Mouse (Mus musculus) MEL (cell line): Measurements from ENCODE around the gene Ropn1. TPM values are rescaled to one million over a fixed set of nuclear protein-coding genes. Genes with fewer than 3 reads are reported as not detected.

Experiments
- DNase-seq: peaks from one replicate; pipeline ENCODE4 v3.0.0; 2011; ENCODE audit warnings: low read depth, low spot score
- H3K27ac ChIP-seq: 2 replicates; pipeline ENCODE4 v1.5.1; 2012; ENCODE audit warnings: low read depth, mild to moderate bottlenecking, control low read depth, low read length, moderate library complexity; ENCODE audit not compliant: control insufficient read depth
- H3K27me3 ChIP-seq, 2 experiments: fragments of 150-350 bp in 1 of 2; sonication (generic) in 1 of 2; 2 replicates each; pipeline ENCODE4 v1.6.1; 2012; ENCODE audit warnings: low read length in 2 of 2, mild to moderate bottlenecking in 2 of 2, improper control_type of control experiment in 1 of 2, moderate library complexity in 1 of 2; ENCODE audit not compliant: insufficient read depth in 2 of 2, control insufficient read depth in 1 of 2
- H3K36me3 ChIP-seq, 2 experiments: 2 replicates each; pipeline ENCODE4 v1.6.1; 2012 to 2014; ENCODE audit warnings: low read length in 2 of 2, improper control_type of control experiment in 1 of 2, inconsistent platforms in 1 of 2, mild to moderate bottlenecking in 1 of 2; ENCODE audit not compliant: insufficient read depth in 2 of 2, control insufficient read depth in 1 of 2
- H3K4me1 ChIP-seq, 2 experiments: fragments of 150-350 bp in 1 of 2; sonication (generic) in 1 of 2; 2 replicates each; pipeline ENCODE4 v1.6.1; 2012; ENCODE audit warnings: low read length in 2 of 2, improper control_type of control experiment in 1 of 2, mild to moderate bottlenecking in 1 of 2; ENCODE audit not compliant: insufficient read depth in 2 of 2, control insufficient read depth in 1 of 2
- H3K4me3 ChIP-seq, 2 experiments: fragments of 150-350 bp in 1 of 2; sonication (generic) in 1 of 2; 2 replicates each; pipeline ENCODE4 v1.5.1; 2012; ENCODE audit warnings: low read depth in 2 of 2, low read length in 2 of 2, mild to moderate bottlenecking in 2 of 2, moderate library complexity in 2 of 2, control low read depth in 1 of 2, improper control_type of control experiment in 1 of 2; ENCODE audit not compliant: control insufficient read depth in 1 of 2, insufficient read depth in 1 of 2
- H3K79me2 ChIP-seq: 2 replicates; pipeline ENCODE4 v1.6.1; 2012; ENCODE audit warnings: mild to moderate bottlenecking, low read length, moderate library complexity; ENCODE audit not compliant: control insufficient read depth, poor library complexity, insufficient read depth
- H3K9ac ChIP-seq: 2 replicates; pipeline ENCODE4 v1.6.1; 2012; ENCODE audit warnings: low read depth, mild to moderate bottlenecking, control low read depth, low read length, moderate library complexity; ENCODE audit not compliant: control insufficient read depth, poor library complexity, severe bottlenecking
- H3K9me3 ChIP-seq: fragments of 150-350 bp; sonication (generic); replicated peaks from 2 replicates; pipeline ENCODE4 v1.6.1; 2012; ENCODE audit warnings: mild to moderate bottlenecking, low read length, improper control_type of control experiment, moderate library complexity; ENCODE audit not compliant: insufficient read depth
- BHLHE40 ChIP-seq: IDR thresholded peaks from 2 replicates; pipeline ENCODE4 v1.6.1; 2012; ENCODE audit warnings: low read depth, mild to moderate bottlenecking, inconsistent platforms, low read length, improper control_type of control experiment, borderline replicate concordance
- CHD1 ChIP-seq: IDR thresholded peaks from 2 replicates; pipeline ENCODE4 v1.6.1; 2012; ENCODE audit warnings: low read depth, mild to moderate bottlenecking, inconsistent platforms, low read length, improper control_type of control experiment
- CHD2 ChIP-seq: IDR thresholded peaks from 2 replicates; pipeline ENCODE4 v1.6.1; 2011; ENCODE audit warnings: low read length, improper control_type of control experiment
- CTCF ChIP-seq, 3 experiments: IDR thresholded peaks in 2 of 3; conservative IDR thresholded peaks in 1 of 3; 2 replicates each; pipeline ENCODE4 v1.5.1; 2011 to 2012; ENCODE audit warnings: low read length in 3 of 3, low read depth in 2 of 3, mild to moderate bottlenecking in 2 of 3, improper control_type of control experiment in 1 of 3, inconsistent platforms in 1 of 3, mixed read lengths in 1 of 3, moderate library complexity in 1 of 3; ENCODE audit not compliant: control insufficient read depth in 1 of 3, insufficient read depth in 1 of 3, poor library complexity in 1 of 3, severe bottlenecking in 1 of 3
- E2F4 ChIP-seq: IDR thresholded peaks from 2 replicates; pipeline ENCODE4 v1.6.1; 2011; ENCODE audit warnings: low read depth, low read length, improper control_type of control experiment, borderline replicate concordance
- ELF1 ChIP-seq: IDR thresholded peaks from 2 replicates; pipeline ENCODE4 v1.6.1; 2014; ENCODE audit warnings: low read depth, mild to moderate bottlenecking, inconsistent platforms, low read length, improper control_type of control experiment, moderate library complexity
- ETS1 ChIP-seq: IDR thresholded peaks from 2 replicates; pipeline ENCODE4 v1.6.1; 2012; ENCODE audit warnings: low read depth, mild to moderate bottlenecking, inconsistent platforms, low read length, improper control_type of control experiment, moderate library complexity
- HCFC1 ChIP-seq: IDR thresholded peaks from 2 replicates; pipeline ENCODE4 v1.6.1; 2012; ENCODE audit warnings: low read depth, mild to moderate bottlenecking, inconsistent platforms, low read length, improper control_type of control experiment, moderate library complexity
- JUND ChIP-seq: IDR thresholded peaks from 2 replicates; pipeline ENCODE4 v1.6.1; 2011; ENCODE audit warnings: low read depth, mild to moderate bottlenecking, improper control_type of control experiment, low read length
- KAT2A ChIP-seq: conservative IDR thresholded peaks from 2 replicates; pipeline ENCODE4 v1.6.1; 2012; ENCODE audit warnings: low read depth, low read length, improper control_type of control experiment, inconsistent platforms
- MEF2A ChIP-seq: IDR thresholded peaks from 2 replicates; pipeline ENCODE4 v1.6.1; 2014; ENCODE audit warnings: low read depth, mild to moderate bottlenecking, inconsistent platforms, low read length, improper control_type of control experiment; ENCODE audit not compliant: poor library complexity, insufficient replicate concordance, severe bottlenecking; ENCODE audit errors: extremely low read depth
- MXI1 ChIP-seq: IDR thresholded peaks from 2 replicates; pipeline ENCODE4 v1.6.1; 2011; ENCODE audit warnings: mild to moderate bottlenecking, low read depth, low read length, improper control_type of control experiment
- MYB ChIP-seq: IDR thresholded peaks from 2 replicates; pipeline ENCODE4 v1.6.1; 2011; ENCODE audit warnings: mild to moderate bottlenecking, low read depth, low read length, improper control_type of control experiment
- MYC ChIP-seq: IDR thresholded peaks from 2 replicates; pipeline ENCODE4 v1.6.1; 2011; ENCODE audit warnings: low read depth, mild to moderate bottlenecking, low read length, improper control_type of control experiment, moderate library complexity
- NELFE ChIP-seq: IDR thresholded peaks from 2 replicates; pipeline ENCODE4 v1.6.1; 2011; ENCODE audit warnings: low read depth, low read length, improper control_type of control experiment
- NRF1 ChIP-seq: IDR thresholded peaks from 2 replicates; pipeline ENCODE4 v1.6.1; 2014; ENCODE audit warnings: low read depth, mild to moderate bottlenecking, inconsistent platforms, low read length, improper control_type of control experiment, moderate library complexity; ENCODE audit not compliant: poor library complexity, insufficient read depth, severe bottlenecking
- POLR2AphosphoS2 ChIP-seq: IDR thresholded peaks from 2 replicates; pipeline ENCODE4 v1.6.1; 2011; ENCODE audit warnings: low read length, improper control_type of control experiment
- POLR2AphosphoS5 ChIP-seq: IDR thresholded peaks from 2 replicates; pipeline ENCODE4 v1.6.1; 2012; ENCODE audit warnings: low read depth, borderline replicate concordance, mild to moderate bottlenecking, inconsistent platforms, low read length, moderate library complexity, mixed read lengths
- RCOR1 ChIP-seq: IDR thresholded peaks from 2 replicates; pipeline ENCODE4 v1.6.1; 2012; ENCODE audit warnings: low read depth, mild to moderate bottlenecking, inconsistent platforms, low read length, improper control_type of control experiment
- SMC3 ChIP-seq: IDR thresholded peaks from 2 replicates; pipeline ENCODE4 v1.6.1; 2011; ENCODE audit warnings: low read depth, low read length, improper control_type of control experiment
- TAL1 ChIP-seq: IDR thresholded peaks from 2 replicates; pipeline ENCODE4 v1.6.1; 2012; ENCODE audit warnings: mild to moderate bottlenecking, inconsistent platforms, low read length, moderate library complexity, mixed read lengths
- USF1 ChIP-seq: IDR thresholded peaks from 2 replicates; pipeline ENCODE4 v1.6.1; 2014; ENCODE audit warnings: low read depth, mild to moderate bottlenecking, inconsistent platforms, low read length, improper control_type of control experiment, moderate library complexity
- ZC3H11A ChIP-seq: IDR thresholded peaks from 2 replicates; pipeline ENCODE4 v1.6.1; 2012; ENCODE audit warnings: low read depth, mild to moderate bottlenecking, inconsistent platforms, low read length, improper control_type of control experiment
- ZKSCAN1 ChIP-seq: IDR thresholded peaks from 2 replicates; pipeline ENCODE4 v1.6.1; 2012; ENCODE audit warnings: low read depth, mild to moderate bottlenecking, inconsistent platforms, low read length, improper control_type of control experiment, moderate library complexity
- ZNF384 ChIP-seq: IDR thresholded peaks from 2 replicates; pipeline ENCODE4 v1.6.1; 2012; ENCODE audit warnings: low read depth, mild to moderate bottlenecking, inconsistent platforms, low read length, improper control_type of control experiment
- polyA plus RNA-seq, 2 experiments: library from polyadenylated mRNA; stranded (reverse) in 1 of 2; unstranded in 1 of 2; fragments of >175 nt in 1 of 2; fragments of >200 nt in 1 of 2; gene quantifications; 2 replicates each; pipeline versions ENCODE4 v1.2.1 to v1.2.4; 2012; ENCODE audit warnings: low replicate concordance in 2 of 2, low read depth in 1 of 2; ENCODE audit not compliant: insufficient read length in 2 of 2, insufficient read depth in 1 of 2, missing spikeins in 1 of 2
- total RNA-seq: library from RNA; depleted of rRNA; stranded (reverse); fragments of 300-350 nt; gene quantifications from 2 replicates; pipeline ENCODE4 v1.2.3, GENCODE M21; 2012

Ropn1 gene
- total and polyA plus RNA-seq, 3 experiments: not detected

DNA sequence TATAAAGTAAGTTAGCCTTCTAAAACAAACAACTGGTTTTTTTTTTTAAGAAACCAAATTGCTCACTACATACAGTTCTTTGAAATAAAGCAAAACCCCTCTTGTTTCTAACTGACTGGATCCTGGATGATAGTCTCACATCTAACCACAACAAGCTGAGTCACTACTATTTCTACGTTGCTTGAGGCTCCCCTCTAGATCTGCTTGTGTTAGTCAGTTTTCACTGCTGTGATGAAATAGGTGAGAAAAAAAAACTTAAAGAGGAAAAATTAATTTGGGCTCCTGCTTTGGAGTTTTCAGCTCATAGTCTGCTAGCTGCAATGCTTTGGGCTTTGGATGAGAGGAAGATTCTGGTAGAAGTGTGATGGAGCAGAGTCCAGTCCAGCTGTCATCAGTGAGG, 39.6 kb upstream of the Ropn1 start:
- DNase-seq: no peak
- Histone ChIP-seq H3K4me1 (no peaks in the 10 kb centered on the region), H3K27me3 (no peaks in the 10 kb centered on the region), H3K27ac (no peak overlapping the region), H3K36me3 (no peaks in the 10 kb centered on the region), H3K9me3 (no peaks in the 10 kb centered on the region), H3K79me2 (no peaks in the 10 kb centered on the region), H3K4me3 (no peak overlapping the region), H3K9ac (no peak overlapping the region)
- TF ChIP-seq ZNF384 (no peak), ZC3H11A (no peak), USF1 (no peak), MYC (no peak), ETS1 (no peak), ZKSCAN1 (no peak), ELF1 (no peak)

DNA sequence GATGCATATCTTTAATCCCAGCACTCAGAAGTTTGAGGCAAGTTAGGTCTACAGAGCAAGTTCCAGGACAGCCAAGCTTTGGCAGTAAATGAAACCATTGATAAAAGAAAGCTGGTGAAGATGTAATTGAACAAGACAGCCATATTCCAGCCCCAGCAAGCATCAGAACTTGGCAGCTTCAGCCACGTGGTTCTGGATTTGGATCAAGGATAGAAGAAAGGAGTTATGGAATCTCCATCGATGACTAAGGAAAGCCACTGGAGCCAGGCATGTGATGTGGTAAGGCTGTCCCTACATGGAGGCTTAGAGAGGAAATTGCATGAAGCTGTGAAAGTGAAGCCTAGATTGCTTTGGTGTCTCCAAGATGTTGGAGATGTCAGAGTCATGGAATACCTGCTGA, 35.7 kb upstream of the Ropn1 start:
- Histone ChIP-seq H3K9ac (no peak overlapping the region), H3K36me3 (no peaks in the 10 kb centered on the region), H3K27me3 (no peaks in the 10 kb centered on the region), H3K4me3 (no peak overlapping the region), H3K27ac (no peak overlapping the region), H3K9me3 (no peaks in the 10 kb centered on the region), H3K4me1 (no peaks in the 10 kb centered on the region), H3K79me2 (no peaks in the 10 kb centered on the region)
- DNase-seq: no peak
- no peak for TF ChIP-seq NELFE
- TF ChIP-seq MYB: no peak
- no peak for TF ChIP-seq NRF1
- no peak for TF ChIP-seq JUND
- no peak for TF ChIP-seq CHD1
- TF ChIP-seq SMC3: no peak
- no peak for TF ChIP-seq POLR2AphosphoS5
- TF ChIP-seq RCOR1: no peak
- TF ChIP-seq CHD2: no peak
- no peak for TF ChIP-seq MEF2A
- no peak for TF ChIP-seq BHLHE40
- no peak for TF ChIP-seq KAT2A
- TF ChIP-seq HCFC1: no peak
- no peak for TF ChIP-seq MXI1
- TF ChIP-seq MYC: no peak
- no peak for TF ChIP-seq E2F4
- TF ChIP-seq TAL1: no peak
- no peak for TF ChIP-seq ZNF384
- TF ChIP-seq POLR2AphosphoS2: no peak
- no peak for TF ChIP-seq CTCF (IDR thresholded peaks at IDR 0.05 in 2 of 3, conservative IDR thresholded peaks at IDR 0.05 in 1 of 3; ENCODE audit: control insufficient read depth in 1 of 3, insufficient read depth in 1 of 3, low read depth in 2 of 3, low read length in 3 of 3, poor library complexity in 1 of 3, severe bottlenecking in 1 of 3)
